Mouse (Mus musculus) cerebellum, adult 11 months (tissue): ENCODE results near the gene Spats2.
"Not testable (repeated sequence)": the region's sequence is repeated elsewhere in the genome, so short reads cannot be mapped to it uniquely, and the experiment has no call there.

Experiments
- DNase-seq: peaks from one replicate; pipeline ENCODE4 v3.0.0; 2022

Gene Spats2

DNA sequence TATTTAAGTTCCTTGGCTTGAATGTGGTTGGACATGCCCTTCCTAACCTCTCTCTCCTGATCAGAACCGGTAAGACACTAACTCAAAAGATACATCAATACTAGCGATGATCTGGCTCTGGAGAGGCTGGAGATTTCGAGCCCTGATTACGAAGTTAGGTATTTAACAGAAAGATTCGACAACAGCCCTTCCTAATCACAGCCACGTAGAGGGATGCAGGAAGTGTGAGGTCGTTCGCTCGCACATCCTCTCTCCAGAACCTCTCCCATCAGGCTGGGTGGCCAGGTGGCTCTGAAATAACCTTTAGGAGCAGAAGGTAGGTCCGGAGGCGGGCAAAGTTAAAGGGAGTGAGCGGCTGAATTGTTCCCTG lies at the start of gene Spats2:
Gene Spats2 (plus strand): TSS at position 206 of the 370 bp plus-strand sequence.
- DNase-seq, result no peak

DNA sequence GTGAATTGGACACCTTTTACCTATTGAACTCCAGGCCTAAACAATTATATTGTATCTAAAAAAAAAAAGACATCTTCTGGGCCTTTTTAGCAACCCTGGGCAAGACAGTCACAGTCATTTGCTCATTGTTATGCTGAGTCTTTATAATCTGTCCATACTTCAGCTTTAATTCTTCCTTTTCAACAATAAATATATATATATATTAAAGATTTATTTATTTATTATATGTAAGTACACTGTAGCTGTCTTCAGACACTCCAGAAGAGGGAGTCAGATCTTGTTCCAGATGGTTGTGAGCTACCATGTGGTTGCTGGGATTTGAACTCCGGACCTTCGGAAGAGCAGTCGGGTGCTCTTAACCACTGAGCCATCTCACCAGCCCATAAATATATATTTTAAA lies 49.7 kb upstream of the Spats2 start:
- DNase-seq, result not testable (repeated sequence)

DNA sequence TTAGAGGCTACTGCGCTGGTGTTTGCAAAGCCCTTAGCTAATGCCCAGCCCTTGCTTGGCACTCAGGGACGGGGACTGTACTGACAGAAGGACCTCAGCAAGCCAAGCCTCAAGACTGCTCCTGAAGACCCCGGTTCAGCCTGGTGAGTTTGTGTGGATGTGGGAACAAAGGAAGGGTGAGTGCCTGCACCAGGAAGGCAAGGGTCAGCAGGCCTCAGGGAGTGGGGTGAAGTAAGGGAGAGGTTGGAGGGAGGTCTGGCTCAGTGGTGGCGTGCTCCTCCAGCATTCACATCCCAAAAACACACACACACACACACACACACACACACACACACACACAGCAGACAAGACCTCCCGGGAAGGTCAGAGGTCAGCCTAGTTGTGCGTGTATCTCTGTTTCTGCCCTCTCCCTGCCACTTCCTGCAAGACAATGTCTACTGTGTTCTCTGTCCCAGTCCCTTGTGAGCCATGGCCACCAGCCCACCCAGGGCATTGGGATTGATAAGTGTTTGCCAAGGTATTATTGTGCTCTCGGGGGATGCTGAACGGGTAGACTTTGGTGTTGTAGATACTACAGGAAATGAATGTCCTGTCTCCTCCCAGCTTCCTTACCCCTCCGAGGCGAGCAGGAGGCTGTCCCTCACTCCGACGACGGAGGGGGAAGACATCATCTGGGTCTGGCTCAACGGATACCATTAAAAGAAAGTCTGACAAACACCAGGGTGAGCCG lies 47.4 kb upstream of the Spats2 start:
- DNase-seq, result no peak

DNA sequence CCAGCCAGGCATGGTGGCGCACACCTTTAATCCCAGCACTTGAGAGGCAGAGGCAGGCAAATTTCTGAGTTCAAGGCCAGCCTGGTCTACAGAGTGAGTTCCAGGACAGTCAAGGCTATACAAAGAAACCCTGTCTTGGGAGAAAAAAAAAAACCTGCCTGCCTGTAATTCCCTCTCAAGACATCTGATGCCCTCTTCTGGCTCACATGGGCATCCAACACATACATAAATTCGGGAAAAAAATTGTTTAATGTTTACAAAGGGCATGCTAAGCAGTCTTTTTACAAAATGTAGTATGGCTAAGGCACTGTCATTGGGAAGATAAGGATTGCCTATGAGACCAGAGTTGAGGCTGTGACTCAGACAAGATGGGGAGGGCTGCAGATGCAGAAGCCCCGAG lies 45.9 kb upstream of the Spats2 start:
- DNase-seq, result no peak

DNA sequence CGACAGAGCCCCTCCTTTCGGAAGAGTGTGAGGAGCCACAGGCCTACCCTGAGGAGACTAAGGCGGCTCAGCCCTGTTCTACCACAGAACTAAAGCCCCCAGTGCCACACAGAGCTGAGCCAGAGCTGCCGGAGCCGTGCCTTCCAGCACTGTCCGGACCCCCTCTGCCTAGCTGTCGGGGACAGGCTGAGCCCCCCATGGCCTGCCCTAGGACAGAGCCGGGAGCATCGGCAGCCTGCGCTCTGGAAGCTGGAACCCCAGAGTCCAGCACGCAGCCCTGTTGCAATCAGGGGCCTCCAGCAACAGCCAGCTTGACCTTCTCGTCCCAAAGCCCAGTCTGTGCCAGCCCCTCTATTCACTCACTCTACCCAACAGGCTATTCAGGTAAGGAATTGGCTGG lies 43.4 kb upstream of the Spats2 start:
- DNase-seq, result no peak

DNA sequence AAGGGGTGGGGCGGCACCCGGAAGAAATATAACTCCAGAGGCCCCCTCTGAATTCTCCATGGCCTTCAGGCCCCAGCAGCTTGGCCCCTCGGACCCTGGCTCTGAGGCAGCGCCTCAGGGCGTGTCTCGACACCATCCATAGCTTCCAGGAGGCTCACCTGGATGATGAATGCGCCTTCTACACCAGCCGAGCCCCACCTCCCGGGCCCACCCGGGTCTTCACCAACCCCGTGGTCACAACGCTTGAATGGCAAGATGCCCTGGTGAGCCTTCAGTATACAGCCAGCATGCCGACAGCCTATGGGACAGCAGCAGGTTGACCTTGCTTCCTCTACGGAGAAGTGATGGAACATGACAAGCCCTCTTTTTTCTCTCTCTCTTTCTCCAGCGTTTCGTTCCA lies 42.9 kb upstream of the Spats2 start:
- DNase-seq, result no peak

DNA sequence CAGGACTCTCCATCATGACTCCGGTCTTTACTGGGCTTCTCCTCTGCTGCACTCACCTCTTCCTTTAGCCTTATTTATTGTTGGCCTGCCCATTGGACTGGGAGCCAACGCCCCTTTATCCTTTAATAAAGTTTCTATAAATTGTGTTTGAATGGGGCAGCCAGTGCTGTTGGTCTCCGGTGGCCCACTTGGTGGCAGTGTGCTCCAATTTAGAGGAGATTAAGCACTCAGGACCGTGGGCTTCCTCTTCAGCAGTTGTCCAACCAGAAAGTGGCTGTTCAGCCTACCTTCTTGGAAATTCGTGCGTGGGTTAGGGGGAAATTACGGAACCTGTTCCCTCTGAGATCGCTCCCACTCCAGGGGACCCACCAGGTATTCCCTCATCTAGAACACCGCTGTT lies 42.5 kb upstream of the Spats2 start:
- no peak for DNase-seq

DNA sequence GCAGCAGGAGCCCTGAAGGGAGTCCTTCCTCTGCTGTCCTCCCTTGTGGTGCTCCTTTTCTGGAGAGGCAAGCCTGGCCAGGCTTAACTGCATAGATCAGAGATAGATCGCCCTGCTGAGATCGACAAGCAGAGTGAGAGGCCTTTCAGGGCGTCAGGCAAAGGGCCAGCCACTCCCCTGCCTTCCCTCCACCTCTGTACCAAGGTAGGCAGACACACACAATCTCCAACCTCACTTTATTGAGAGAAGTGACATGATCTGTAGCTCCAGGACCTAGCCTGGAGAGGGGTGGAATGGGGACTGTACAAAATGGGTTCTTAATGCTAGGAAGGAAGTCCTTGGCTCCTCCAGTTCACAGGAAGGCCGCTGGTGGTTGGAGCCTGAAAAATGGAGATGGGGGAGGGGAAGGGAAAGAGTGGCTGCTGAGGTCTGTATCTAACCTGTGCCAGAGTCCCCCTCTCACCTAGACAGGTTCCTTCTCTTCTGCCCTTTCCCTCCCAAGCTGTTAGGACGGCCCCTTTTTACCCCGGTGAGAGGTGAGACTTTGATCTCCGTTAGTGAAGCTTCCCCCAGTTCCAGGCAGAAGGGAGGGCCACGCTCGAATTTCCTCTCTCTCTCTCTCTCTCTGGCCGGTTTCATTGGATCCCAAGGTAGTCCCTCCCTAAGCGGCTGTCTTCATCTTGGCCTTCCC lies 41.7 kb upstream of the Spats2 start:
- DNase-seq, result no peak

DNA sequence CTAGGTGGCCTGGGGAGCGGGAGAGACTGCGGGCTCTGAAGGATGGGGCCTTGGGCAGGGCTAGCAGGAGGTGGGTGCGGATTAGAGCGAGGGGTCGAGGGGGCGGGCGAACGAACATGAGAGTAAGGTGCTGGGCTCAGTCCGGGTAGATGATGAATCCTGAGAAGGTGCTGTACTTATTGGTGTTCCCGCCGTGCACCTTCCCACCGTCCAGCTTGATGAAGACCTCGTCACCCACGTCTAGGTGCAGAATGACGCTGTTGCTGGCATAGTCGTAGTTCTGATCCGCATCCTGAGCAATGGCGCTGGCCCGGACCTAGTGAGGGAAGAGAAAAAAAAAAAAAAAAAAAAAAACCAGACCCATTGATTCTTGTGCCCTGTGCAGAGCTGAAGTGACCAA lies 41.1 kb upstream of the Spats2 start:
- no peak for DNase-seq

DNA sequence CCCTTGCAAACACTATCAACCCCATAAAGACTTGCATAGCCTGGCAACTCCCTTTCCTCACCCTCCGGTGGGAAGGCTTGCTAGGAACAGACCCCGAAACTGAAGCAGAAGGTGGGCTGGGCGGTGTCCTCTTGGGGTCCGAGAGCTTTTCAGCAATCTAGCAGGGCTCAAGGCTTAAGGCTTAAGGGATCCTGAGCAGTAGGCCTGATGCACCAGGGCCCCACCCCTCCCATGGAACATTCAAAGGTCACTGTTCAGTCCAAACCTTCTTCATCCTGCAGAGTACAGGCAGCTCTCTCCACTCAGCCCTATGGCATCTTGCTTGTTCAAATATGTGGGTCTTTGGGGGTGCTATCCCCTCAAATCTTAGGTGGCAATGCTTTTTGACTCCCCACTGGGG lies 39.7 kb upstream of the Spats2 start:
- no peak for DNase-seq

DNA sequence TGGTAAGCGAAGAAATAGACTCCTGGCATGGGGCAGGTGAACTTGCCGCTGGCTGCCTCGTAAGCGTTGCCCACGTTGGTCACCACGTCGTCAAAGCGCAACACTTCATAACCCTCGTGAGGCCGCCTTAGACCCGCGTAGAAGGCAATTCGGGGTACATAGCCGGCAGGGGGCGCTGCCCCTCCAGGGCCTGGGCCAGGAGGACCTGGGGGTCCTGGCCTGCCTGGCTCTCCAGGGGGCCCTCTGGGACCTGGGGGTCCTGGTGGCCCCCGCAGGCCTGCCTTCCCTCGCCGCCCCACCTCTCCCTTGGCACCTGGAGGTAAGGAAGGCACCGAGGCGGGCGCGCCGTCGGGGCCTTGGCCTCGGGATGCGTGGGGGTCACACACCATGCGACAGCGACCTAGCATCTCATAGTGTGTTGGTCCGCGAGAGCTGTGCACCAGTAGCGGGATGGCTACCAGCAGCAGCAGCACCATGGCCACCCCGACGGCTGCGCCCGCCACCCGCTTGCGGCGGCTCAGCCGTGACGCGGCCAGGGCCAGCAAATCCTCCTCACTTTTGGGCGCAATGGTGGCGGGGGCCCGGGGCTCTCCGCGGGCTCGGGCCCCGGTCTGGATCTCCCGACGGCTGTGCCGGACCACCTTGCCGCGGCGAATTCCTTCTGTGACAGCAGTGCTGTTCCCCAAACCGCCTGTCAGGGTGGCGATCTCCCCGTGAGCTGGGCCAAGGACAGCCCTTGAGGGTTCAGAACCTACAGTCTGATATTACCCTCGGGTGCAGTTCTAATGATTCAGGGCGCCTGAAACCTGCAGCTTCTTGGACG lies 38.3 kb upstream of the Spats2 start, which contains the start of gene C1ql4:
Gene C1ql4 (minus strand): TSS at position 565 of the 823 bp plus-strand sequence.
- no peak for DNase-seq

DNA sequence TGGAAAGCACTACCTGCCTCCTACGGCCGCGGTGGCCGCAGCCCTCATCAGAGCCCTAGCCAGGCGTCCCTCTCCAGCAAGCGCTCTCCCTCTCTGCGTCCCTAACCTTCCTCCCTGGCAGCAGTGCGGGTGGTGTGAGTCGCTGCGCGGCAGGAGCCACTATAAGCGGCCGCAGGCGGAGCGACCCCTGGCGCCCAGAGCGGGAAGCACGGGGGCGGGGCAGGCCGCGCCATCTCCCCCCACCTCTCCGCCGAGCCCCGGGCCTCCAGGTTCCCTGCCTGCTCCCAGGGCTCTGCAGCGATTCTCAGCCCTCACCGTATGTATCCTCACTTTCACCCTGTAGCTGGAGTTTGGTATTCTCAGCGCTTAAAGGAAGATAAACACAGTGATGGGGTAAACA lies 37.4 kb upstream of the Spats2 start:
- peak; percentile 54 for DNase-seq

DNA sequence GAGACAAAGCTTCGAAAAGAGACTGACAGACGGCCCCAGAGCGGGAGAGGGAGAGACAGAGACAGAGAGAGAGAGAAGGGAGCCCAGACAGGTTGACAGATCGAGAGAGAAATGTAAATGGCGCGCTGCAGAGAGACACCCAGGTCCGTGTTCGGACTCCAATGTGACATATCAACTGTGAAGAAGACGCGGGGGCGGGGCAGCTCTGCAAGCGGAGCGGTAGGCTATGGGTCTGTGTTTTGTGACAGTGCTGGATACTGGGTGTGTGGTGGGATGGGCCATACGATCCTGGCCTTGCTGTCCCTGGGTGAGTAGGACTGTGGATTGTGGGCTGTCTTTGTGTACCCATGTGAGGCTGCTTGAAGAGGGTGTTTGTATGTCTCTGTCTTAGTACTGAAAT lies 36.6 kb upstream of the Spats2 start:
- no peak for DNase-seq

DNA sequence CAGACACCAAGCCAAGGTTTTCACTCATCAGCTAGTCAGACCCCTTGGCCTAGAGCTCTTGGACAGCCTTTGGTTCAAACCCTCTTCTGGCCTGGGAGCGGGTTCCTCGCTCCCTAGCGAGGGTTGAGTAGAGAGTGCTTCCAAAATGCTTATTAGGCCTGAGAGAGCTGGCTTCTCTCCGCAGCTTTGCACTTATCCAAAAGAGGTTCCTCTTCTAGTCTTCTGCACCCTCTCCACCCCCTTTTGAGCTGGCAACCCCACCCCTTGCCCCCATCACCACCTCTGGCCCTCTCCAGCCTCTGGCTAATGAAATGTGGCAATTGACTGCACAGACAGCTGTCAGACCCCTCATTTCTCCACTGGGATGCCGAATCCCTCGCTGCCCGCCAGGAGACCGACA lies 32.8 kb upstream of the Spats2 start, which contains the start of gene Dnajc22:
Gene Dnajc22 (plus strand): TSS at position 301 of the 400 bp plus-strand sequence.
- no peak for DNase-seq

DNA sequence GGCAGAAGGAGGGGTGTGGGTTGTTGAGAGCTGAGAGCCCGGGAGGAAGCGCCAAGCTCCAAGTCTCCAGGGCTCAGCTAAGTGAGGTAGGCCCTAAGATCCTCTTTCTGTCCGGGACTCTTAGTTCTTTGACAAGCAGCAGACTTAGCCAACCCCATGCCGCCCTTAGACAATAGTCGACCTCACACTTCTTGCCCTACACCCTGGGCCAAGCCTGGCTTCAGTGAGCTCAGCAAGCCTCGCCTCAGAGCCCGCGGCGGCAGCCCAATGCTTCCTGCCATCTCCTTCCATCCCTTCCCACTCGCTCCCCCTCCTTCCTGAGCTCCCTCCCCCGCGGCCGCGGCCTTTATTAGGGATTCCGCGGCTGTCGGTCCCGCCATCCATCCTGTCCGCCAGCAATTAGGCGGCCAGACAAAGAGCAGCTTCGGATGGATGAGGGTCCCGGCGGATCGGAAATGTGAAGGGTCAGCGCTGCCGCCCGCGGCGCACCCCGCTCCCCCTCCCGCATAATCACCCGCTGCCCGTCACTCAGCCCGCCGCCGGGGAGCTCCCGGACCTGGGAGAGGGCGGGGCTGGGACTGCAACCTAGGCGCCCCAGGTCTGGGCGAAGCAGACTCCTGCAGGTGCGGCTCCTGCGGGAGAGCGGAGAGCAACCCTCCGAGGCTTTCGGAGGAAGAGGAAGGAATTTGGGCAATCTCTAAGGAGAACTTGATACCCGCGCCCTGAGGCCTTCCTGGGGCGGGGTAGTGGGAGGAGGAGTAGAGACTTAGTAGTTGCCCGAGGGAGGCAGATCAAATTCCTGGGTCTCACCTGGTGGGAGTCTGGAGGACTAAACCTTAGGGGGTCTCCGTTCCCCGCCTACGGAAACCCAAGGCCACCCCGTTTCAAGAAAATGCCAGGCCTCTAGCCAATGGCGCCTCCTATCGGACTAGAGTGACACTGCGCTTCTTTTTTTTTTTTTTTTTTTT lies 32.1 kb upstream of the Spats2 start:
- DNase-seq, result peak; percentile 36

DNA sequence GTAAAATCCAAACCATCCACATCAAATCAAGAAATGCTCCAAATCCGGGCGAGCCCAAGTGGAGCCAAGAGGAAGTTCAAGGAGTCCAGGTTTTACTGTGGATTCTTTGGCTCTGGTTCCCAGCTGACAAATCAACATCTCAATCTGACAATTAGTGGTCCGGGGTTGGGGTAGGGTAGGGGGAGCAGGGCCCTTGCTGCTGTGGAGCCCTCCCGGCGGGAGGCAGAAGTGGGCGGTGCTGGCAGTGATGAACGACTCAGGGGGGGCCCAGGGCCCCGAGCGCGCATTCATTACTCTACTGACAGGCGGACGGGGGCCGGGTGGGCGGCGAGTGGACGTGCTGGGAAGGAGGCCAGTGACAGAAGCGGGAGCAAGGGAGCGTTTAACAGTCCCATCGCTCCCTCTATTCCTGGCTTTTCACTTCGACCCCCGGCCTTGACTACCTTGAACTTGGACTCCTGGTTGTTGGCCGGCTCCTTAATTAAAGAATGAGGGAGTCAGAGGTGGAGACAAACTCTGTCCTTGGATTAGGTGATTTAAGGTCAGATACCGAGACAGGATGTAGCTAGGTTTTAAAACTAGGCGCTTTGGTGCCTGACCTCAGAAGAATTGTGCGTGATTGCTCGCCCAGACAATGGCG lies 31.0 kb upstream of the Spats2 start:
- DNase-seq, result no peak

DNA sequence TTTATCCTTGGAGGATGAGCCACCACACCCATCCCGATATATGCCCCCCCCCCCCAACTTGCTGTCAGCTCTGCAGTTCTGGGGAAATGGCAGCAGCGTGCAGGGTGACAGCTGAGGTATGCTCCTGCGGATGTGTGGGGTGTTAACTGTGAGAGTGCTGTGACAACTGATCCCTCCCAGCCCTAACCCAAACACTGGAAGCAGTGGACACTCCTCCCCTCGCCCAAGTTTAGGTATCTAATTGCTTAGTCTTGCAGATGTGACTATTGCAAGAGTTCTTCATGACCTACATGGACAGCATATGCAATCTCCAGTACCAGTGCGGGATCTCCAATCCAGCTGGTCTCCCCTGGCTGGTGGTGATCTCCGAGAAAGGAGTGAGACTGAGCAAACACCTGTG lies 30.4 kb upstream of the Spats2 start:
- DNase-seq, result no peak

DNA sequence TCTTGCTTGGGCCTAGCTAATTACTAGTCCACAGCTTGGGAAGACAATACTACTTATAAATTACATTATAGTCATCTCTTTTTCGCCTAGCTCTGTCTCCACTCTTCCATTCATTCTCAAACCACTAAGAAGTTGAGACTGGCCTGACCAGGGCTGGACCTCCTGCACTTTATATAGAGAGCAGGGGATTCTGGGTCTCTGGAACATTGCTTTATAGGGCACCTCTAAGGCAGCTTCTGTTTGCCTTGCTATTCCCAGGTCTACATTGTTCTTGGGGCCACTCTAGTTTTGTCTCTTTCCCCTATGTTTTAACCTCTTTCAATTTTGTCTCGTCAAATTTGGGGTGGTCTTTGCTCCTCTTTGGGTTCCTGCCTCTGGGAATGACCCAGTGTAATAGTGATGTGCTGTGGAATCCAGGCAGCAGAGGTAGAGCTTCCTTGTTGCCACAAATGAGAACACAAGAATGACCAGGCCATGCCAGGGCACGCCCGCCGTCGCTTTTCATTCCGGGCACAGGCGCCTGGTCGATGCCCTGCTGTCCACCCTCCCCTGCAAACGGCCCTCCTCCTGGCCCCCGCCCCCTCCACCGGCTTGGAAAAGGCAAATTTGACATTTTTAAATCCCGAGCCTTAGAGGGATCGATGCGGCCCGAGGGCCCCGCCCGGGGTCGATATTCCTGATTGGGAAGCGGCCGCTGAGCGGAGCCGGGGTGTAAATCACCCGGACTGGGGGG lies 29.5 kb upstream of the Spats2 start:
- no peak for DNase-seq

DNA sequence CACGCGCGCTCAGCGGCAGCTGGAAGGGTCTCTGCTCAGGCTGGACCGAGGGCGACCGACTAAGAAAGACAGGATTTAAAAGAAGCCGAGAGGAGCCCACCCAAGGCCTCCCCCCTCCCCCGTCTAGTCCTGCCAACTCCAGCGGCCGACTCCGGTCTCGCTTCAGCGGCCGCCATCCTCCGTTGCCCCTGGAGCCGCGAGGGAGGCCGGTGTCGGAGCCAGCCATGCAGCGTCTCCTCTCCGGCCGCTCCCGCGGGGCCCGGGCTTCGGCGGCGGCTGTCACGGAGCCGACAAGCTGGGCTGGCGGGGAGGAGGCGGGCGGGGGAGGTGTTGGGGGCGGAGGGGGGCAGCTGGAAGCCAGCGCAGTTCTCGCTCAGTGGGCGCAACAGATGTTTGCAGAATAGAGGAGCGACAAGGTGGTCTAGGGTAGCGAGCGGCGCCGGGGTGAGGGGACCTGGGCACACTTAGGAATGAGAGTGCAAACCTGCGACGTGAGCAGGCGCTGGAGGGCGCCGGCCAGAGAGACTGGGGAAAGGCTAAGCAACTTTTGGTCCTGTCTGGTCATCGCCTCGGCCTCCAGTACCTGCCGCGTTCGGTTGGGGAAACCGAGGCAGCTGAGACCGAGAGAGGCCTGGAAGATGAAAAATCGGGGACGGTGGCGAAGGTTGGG lies 28.8 kb upstream of the Spats2 start:
- DNase-seq, result no peak

DNA sequence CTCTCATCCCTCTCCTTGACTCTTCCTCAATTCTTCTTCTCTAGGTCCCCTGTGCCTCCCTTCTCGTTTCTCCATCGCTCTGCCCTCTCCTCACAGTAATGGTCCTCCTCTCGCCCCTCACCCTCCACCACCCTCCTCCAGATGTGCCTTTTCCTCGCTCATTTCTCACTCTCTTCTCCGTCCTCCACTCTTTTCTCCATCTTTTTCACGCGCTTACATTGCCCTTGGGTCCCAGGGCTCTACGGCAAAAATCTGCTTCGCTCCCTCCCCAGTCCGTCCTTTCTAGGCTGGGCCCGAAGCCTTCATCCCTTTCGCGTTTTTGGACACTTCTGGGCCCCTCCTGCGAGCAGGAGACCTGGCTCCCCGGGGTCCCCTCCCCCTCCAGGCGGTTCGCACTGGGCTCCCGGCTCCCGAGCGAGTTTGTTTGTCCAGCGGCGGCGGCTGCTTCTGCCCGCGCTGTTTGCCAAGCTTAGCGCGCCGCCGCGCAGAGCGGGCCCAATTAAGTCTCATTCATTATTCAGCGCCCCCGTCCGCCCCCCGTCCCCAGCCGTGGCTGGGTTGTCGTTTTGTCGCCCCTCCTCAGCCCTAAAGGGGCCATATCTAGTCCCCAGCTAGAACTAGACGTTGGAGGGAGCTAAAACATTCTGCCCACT lies 27.8 kb upstream of the Spats2 start:
- no peak for DNase-seq
